ENCODE assay signal across 11 mouse cellular contexts in genomic region chr3:142422229-142422628, GRCm38 (mm10). TPM values are rescaled to one million over a fixed set of nuclear protein-coding genes. Genes with fewer than 3 reads are reported as not detected.
DNase-seq lines count a peak whose midpoint lies in the region; ATAC-seq lines count a peak whose summit lies in the region.
"Had no signal": no experiment of that assay in that cellular context is flagged by ENCODE, and none has a peak within 500 bp of the region (broad histone marks: within the 10 kb centered on the region; RNA-seq: fewer than 3 reads in every experiment).

No protein-coding gene starts in this region.

- DNase-seq in adrenal gland, postnatal 10 days = peak; percentile 8
- DNase-seq in adrenal gland, adult 18-20 months (ENCODE audit: low spot score in 2 of 2) = no peak
- DNase-seq in testis, postnatal 10 days (ENCODE audit: low spot score) = peak; percentile 52
- DNase-seq in testis, postnatal 14 days (ENCODE audit: low spot score) = no peak
- no peak for DNase-seq in thymus, postnatal 14 days
- DNase-seq in layer of hippocampus, adult 9-11 months = no peak
- DNase-seq: lung, postnatal 10 days had no signal

- no peak overlapping the region for H3K4me3 ChIP-seq in hindbrain, embryonic 16.5 days (ENCODE audit: low read length)
- H3K4me3 ChIP-seq in hindbrain, embryonic 12.5 days = no peak overlapping the region
- H3K4me3 ChIP-seq: liver, embryonic 12.5 days; midbrain, embryonic 12.5 days had no signal

- no peaks in the 10 kb centered on the region for H3K4me1 ChIP-seq in hindbrain, embryonic 16.5 days (ENCODE audit: control insufficient read depth, insufficient read depth, low read depth, low read length)
- no peaks in the 10 kb centered on the region for H3K4me1 ChIP-seq in hindbrain, embryonic 12.5 days
- H3K4me1 ChIP-seq: liver, embryonic 12.5 days; midbrain, embryonic 12.5 days had no signal

- WGBS in hindbrain, embryonic 16.5 days = 58% methylated on average over 4 of the region's 4 CpGs
- 85% methylated on average over 4 of the region's 4 CpGs for WGBS in hindbrain, embryonic 12.5 days

- no peaks in the 10 kb centered on the region for H3K27me3 ChIP-seq in hindbrain, embryonic 16.5 days (replicated peaks; ENCODE audit: control insufficient read depth, insufficient read depth, low read length)
- no peaks in the 10 kb centered on the region for H3K27me3 ChIP-seq in hindbrain, embryonic 12.5 days
- H3K27me3 ChIP-seq: liver, embryonic 12.5 days; midbrain, embryonic 12.5 days had no signal

- no peak overlapping the region for H3K4me2 ChIP-seq in hindbrain, embryonic 16.5 days (ENCODE audit: low read length)
- no peak overlapping the region for H3K4me2 ChIP-seq in hindbrain, embryonic 12.5 days (replicated peaks)
- H3K4me2 ChIP-seq: liver, embryonic 12.5 days; midbrain, embryonic 12.5 days had no signal

- H3K9ac ChIP-seq in hindbrain, embryonic 16.5 days (ENCODE audit: low read depth, low read length) = no peak overlapping the region
- no peak overlapping the region for H3K9ac ChIP-seq in hindbrain, embryonic 12.5 days
- H3K9ac ChIP-seq: liver, embryonic 12.5 days; midbrain, embryonic 12.5 days had no signal

- no peak overlapping the region for H3K27ac ChIP-seq in hindbrain, embryonic 16.5 days (ENCODE audit: low read depth, low read length)
- H3K27ac ChIP-seq in hindbrain, embryonic 12.5 days = no peak overlapping the region
- H3K27ac ChIP-seq: liver, embryonic 12.5 days; midbrain, embryonic 12.5 days had no signal

- no peaks in the 10 kb centered on the region for H3K9me3 ChIP-seq in hindbrain, embryonic 16.5 days (ENCODE audit: control insufficient read depth, low read length)
- no peaks in the 10 kb centered on the region for H3K9me3 ChIP-seq in hindbrain, embryonic 12.5 days (replicated peaks)
- H3K9me3 ChIP-seq: liver, embryonic 12.5 days; midbrain, embryonic 12.5 days had no signal

- peak; percentile 67 for ATAC-seq in hindbrain, embryonic 16.5 days
- no peak for ATAC-seq in hindbrain, embryonic 12.5 days (ENCODE audit: low FRiP score)
- ATAC-seq: liver, embryonic 12.5 days had no signal

- H3K36me3 ChIP-seq in hindbrain, embryonic 16.5 days (ENCODE audit: control insufficient read depth, insufficient read depth, low read length) = no peaks in the 10 kb centered on the region
- H3K36me3 ChIP-seq in hindbrain, embryonic 12.5 days = no peaks in the 10 kb centered on the region
- H3K36me3 ChIP-seq: liver, embryonic 12.5 days; midbrain, embryonic 12.5 days had no signal

RNA-seq across cellular contexts. Expression of gene Pdlim5, which starts 26.7 kb away (rescaled TPM):
- 10 to 100 TPM; 55.8 to 79.6 TPM for total RNA-seq in adrenal gland, postnatal 10 days (2021)
- 100 to 1,000 TPM in 1 of 2 experiments, 10 to 100 TPM in 1; 64.5 to 110 TPM for total RNA-seq in adrenal gland, adult 18-20 months (2021)
- 19.2 and 20.2 TPM in 2 replicates for polyA plus RNA-seq in hindbrain, embryonic 16.5 days (2015; fragmentation: Nextera tagmentation; extraction: Ambion mirVana)
- polyA plus RNA-seq in hindbrain, embryonic 12.5 days (2016; fragmentation: Nextera tagmentation; extraction: Ambion mirVana) = 20.2 and 21.9 TPM in 2 replicates

Comparison
In these comparisons a context has a peak if more than half of its experiments do, and no peak if none do; other contexts are left out.
1. DNase-seq: peak in adrenal gland, postnatal 10 days (single experiment) and testis, postnatal 10 days (single experiment); none in adrenal gland, adult 18-20 months (0 of 2), testis, postnatal 14 days (single experiment), thymus, postnatal 14 days (single experiment) and layer of hippocampus, adult 9-11 months (single experiment).